Mouse (Mus musculus) hindbrain, embryonic 11.5 days (tissue): ENCODE results near the gene Acadvl. TPM values are rescaled to one million over a fixed set of nuclear protein-coding genes. Genes with fewer than 3 reads are reported as not detected.
A peak's percentile ranks its signal among the peaks of the same experiment; 100 is the strongest.

Source experiments
- ATAC-seq: fragments of 200-750 bp; cut with Nextera tagmentation; 2 replicates; pipeline ENCODE4 v1.8.0; 2017; ENCODE audit warnings: mild to moderate bottlenecking, moderate TSS enrichment, moderate library complexity; ENCODE audit not compliant: low FRiP score
- DNase-seq: peaks from one replicate; pipeline ENCODE4 v3.0.0-alpha.2; 2015; ENCODE audit warnings: low spot score
- H3K27ac ChIP-seq: fragments of 300-500 bp; sonication (generic); 2 replicates; pipeline ENCODE4 v1.5.1; 2014; ENCODE audit warnings: mild to moderate bottlenecking, low read depth, low read length
- H3K27me3 ChIP-seq: fragments of 300-500 bp; sonication (generic); 2 replicates; pipeline ENCODE4 v1.6.1; 2014; ENCODE audit warnings: mild to moderate bottlenecking, low read length, moderate library complexity, mixed read lengths; ENCODE audit not compliant: control insufficient read depth, insufficient read depth
- H3K36me3 ChIP-seq: fragments of 300-500 bp; sonication (generic); 2 replicates; pipeline ENCODE4 v1.6.1; 2014; ENCODE audit warnings: mild to moderate bottlenecking, low read length, moderate library complexity, mixed read lengths; ENCODE audit not compliant: control insufficient read depth, insufficient read depth
- H3K4me1 ChIP-seq: fragments of 300-500 bp; sonication (generic); replicated peaks from 2 replicates; pipeline ENCODE4 v1.6.1; 2014; ENCODE audit warnings: low read length, mixed read lengths; ENCODE audit not compliant: control insufficient read depth, insufficient read depth
- H3K4me2 ChIP-seq: fragments of 300-500 bp; sonication (generic); replicated peaks from 2 replicates; pipeline ENCODE4 v1.6.1; 2014; ENCODE audit warnings: mild to moderate bottlenecking, low read depth, low read length
- H3K4me3 ChIP-seq: fragments of 300-500 bp; sonication (generic); 2 replicates; pipeline ENCODE4 v1.5.1; 2014; ENCODE audit warnings: low read depth, low read length
- H3K9ac ChIP-seq: fragments of 300-500 bp; sonication (generic); 2 replicates; pipeline ENCODE4 v1.6.1; 2014; ENCODE audit warnings: low read depth, low read length
- H3K9me3 ChIP-seq: fragments of 300-500 bp; sonication (generic); 2 replicates; pipeline ENCODE4 v1.6.1; 2016; ENCODE audit warnings: low read length; ENCODE audit not compliant: control insufficient read depth
- WGBS: fragments of 180-500 bp; shearing (Covaris S2); extraction: QIAGEN DNeasy Blood & Tissue Kit; methylation state at CpG from one replicate; pipeline ENCODE4 v1.1.7; 2014; 5-methylcytosine and 5-hydroxymethylcytosine counted together
- polyA plus RNA-seq: library from polyadenylated mRNA; unstranded; fragments of >200 nt; fragmentation: Nextera tagmentation; extraction: Ambion mirVana; gene quantifications from 2 replicates; pipeline ENCODE4 v1.2.1, GENCODE M21; 2014

Acadvl gene
- polyA plus RNA-seq, 1 experiment from 2014 or later, result 45.1 TPM

GRCm38 (mm10) chr11:70005521-70005920 is 9.7 kb downstream of the Acadvl start:
- H3K4me1 ChIP-seq, result 0 out of 2 replicates have a peak, but pooled peaks cover 4% of the 10 kb centered on the region
- H3K4me3 ChIP-seq, result no peak overlapping the region
- 69% methylated on average over 5 of the region's 5 CpGs for WGBS
- no peak for ATAC-seq
- H3K9me3 ChIP-seq, result no peaks in the 10 kb centered on the region
- H3K27me3 ChIP-seq, result no peaks in the 10 kb centered on the region
- H3K9ac ChIP-seq, result no peak overlapping the region
- no peak overlapping the region for H3K27ac ChIP-seq
- DNase-seq, result no peak
- H3K36me3 ChIP-seq, result peaks cover 20% of the 10 kb centered on the region
- H3K4me2 ChIP-seq, result no peak overlapping the region

- WGBS, result 90% methylated on average over 2 of the region's 2 CpGs
- peaks cover 23% of the 10 kb centered on the region for H3K36me3 ChIP-seq
These were observed 12.7 kb downstream of the Acadvl start for GRCm38 (mm10) chr11:70002471-70002870.

GRCm38 (mm10) chr11:70001865-70002264 is 13.3 kb downstream of the Acadvl start:
- Histone ChIP-seq H3K9ac (no peak overlapping the region; the same call in 1 of the 2 replicates), H3K4me3 (peak overlapping the region; percentile 78), H3K9me3 (no peaks in the 10 kb centered on the region), H3K4me2 (peak overlapping the region; percentile 77), H3K27ac (no peak overlapping the region), H3K36me3 (peaks cover 21% of the 10 kb centered on the region), H3K4me1 (peaks cover 8% of the 10 kb centered on the region; the same call in 1 of the 2 replicates), H3K27me3 (no peaks in the 10 kb centered on the region)
- DNase-seq, result peak; percentile 63
- no peak for ATAC-seq

More at GRCm38 (mm10) chr11:70002471-70002870, 12.7 kb downstream of the Acadvl start:
- Histone ChIP-seq H3K27ac (no peak overlapping the region), H3K9me3 (no peaks in the 10 kb centered on the region), H3K4me3 (peak overlapping the region; percentile 78; the same call in 1 of the 2 replicates), H3K4me1 (peaks cover 8% of the 10 kb centered on the region; the same call in 1 of the 2 replicates), H3K4me2 (peak overlapping the region; percentile 77; the same call in 1 of the 2 replicates), H3K27me3 (no peaks in the 10 kb centered on the region), H3K9ac (no peak overlapping the region)
- no peak for DNase-seq
- ATAC-seq, result no peak

GRCm38 (mm10) chr11:70001159-70001558 is 14.1 kb downstream of the Acadvl start:
- Histone ChIP-seq H3K9ac (peak overlapping the region; percentile 83), H3K4me2 (peak overlapping the region; percentile 77), H3K36me3 (peaks cover 15% of the 10 kb centered on the region), H3K27me3 (no peaks in the 10 kb centered on the region), H3K27ac (peak overlapping the region; percentile 95; the same call in 1 of the 2 replicates), H3K4me3 (peak overlapping the region; percentile 78), H3K4me1 (peaks cover 8% of the 10 kb centered on the region; the same call in 1 of the 2 replicates), H3K9me3 (no peaks in the 10 kb centered on the region)
- 11% methylated on average over 8 of the region's 8 CpGs for WGBS
- no peak for DNase-seq
- ATAC-seq, result no peak

GRCm38 (mm10) chr11:70000396-70000898 is 14.8 kb downstream of the Acadvl start, which contains the start of gene Dvl2:
Gene Dvl2 (plus strand): TSS chr11:70000595.
- H3K9ac ChIP-seq, result peak within 1 kb of the TSS; percentile 83
- 1% methylated on average over 48 of the region's 48 CpGs for WGBS
- H3K4me1 ChIP-seq, result peaks cover 8% of the 10 kb centered on the region; the same call in 1 of the 2 replicates

GRCm38 (mm10) chr11:69999666-70000065 is 15.5 kb downstream of the Acadvl start:
- no peak overlapping the region for H3K9ac ChIP-seq
- no peaks in the 10 kb centered on the region for H3K9me3 ChIP-seq
- ATAC-seq (no peak), DNase-seq (no peak)
- H3K27me3 ChIP-seq, result no peaks in the 10 kb centered on the region
- H3K4me2 ChIP-seq, result no peak overlapping the region
- H3K27ac ChIP-seq, result peak overlapping the region; percentile 25; the same call in 1 of the 2 replicates
- 85% methylated on average over 8 of the region's 8 CpGs for WGBS
- peaks cover 11% of the 10 kb centered on the region for H3K36me3 ChIP-seq
- H3K4me3 ChIP-seq, result no peak overlapping the region
- H3K4me1 ChIP-seq, result peaks cover 8% of the 10 kb centered on the region; the same call in 1 of the 2 replicates

More at GRCm38 (mm10) chr11:70000396-70000898, 14.8 kb downstream of the Acadvl start, which contains the start of gene Dvl2:
- no peaks in the 10 kb centered on the region for H3K27me3 ChIP-seq
- ATAC-seq (peak; percentile 65), DNase-seq (peak; percentile 95)
- H3K9me3 ChIP-seq, result no peaks in the 10 kb centered on the region
- peak within 1 kb of the TSS; percentile 78 for H3K4me3 ChIP-seq
- peaks cover 11% of the 10 kb centered on the region for H3K36me3 ChIP-seq
- H3K4me2 ChIP-seq, result peak within 1 kb of the TSS; percentile 77
- H3K27ac ChIP-seq, result peak within 1 kb of the TSS; percentile 95

GRCm38 (mm10) chr11:69998567-69999491 is 16.4 kb downstream of the Acadvl start:
- Histone ChIP-seq H3K4me1 (peaks cover 8% of the 10 kb centered on the region; the same call in 1 of the 2 replicates), H3K4me2 (no peak overlapping the region), H3K9ac (no peak overlapping the region), H3K4me3 (no peak overlapping the region), H3K9me3 (no peaks in the 10 kb centered on the region), H3K36me3 (peaks cover 11% of the 10 kb centered on the region), H3K27ac (no peak overlapping the region), H3K27me3 (no peaks in the 10 kb centered on the region)
- no peak for DNase-seq
- WGBS, result 94% methylated on average over 27 of the region's 27 CpGs
- no peak for ATAC-seq

- under 1% methylated on average over 22 of the region's 44 CpGs for WGBS
- no peaks in the 10 kb centered on the region for H3K9me3 ChIP-seq
- DNase-seq (peak; percentile 87), ATAC-seq (peak; percentile 50)
- H3K27ac ChIP-seq, result peak overlapping the region; percentile 96
- peaks cover 11% of the 10 kb centered on the region for H3K36me3 ChIP-seq
- H3K27me3 ChIP-seq, result no peaks in the 10 kb centered on the region
- peak overlapping the region; percentile 96 for H3K4me3 ChIP-seq
- H3K4me2 ChIP-seq, result peak overlapping the region; percentile 48
- peak overlapping the region; percentile 97 for H3K9ac ChIP-seq
- peaks cover 14% of the 10 kb centered on the region for H3K4me1 ChIP-seq
These were observed 18.1 kb downstream of the Acadvl start for GRCm38 (mm10) chr11:69997070-69997509.
